Mouse (Mus musculus) MEL (cell line): ENCODE results near the gene Alg9. TPM values are rescaled to one million over a fixed set of nuclear protein-coding genes. Genes with fewer than 3 reads are reported as not detected.

Experiments used
- DNase-seq: peaks from one replicate; pipeline ENCODE4 v3.0.0; 2011; ENCODE audit warnings: low read depth, low spot score
- H3K27ac ChIP-seq: 2 replicates; pipeline ENCODE4 v1.5.1; 2012; ENCODE audit warnings: low read depth, mild to moderate bottlenecking, control low read depth, low read length, moderate library complexity; ENCODE audit not compliant: control insufficient read depth
- H3K27me3 ChIP-seq, 2 experiments: fragments of 150-350 bp in 1 of 2; sonication (generic) in 1 of 2; 2 replicates each; pipeline ENCODE4 v1.6.1; 2012; ENCODE audit warnings: low read length in 2 of 2, mild to moderate bottlenecking in 2 of 2, improper control_type of control experiment in 1 of 2, moderate library complexity in 1 of 2; ENCODE audit not compliant: insufficient read depth in 2 of 2, control insufficient read depth in 1 of 2
- H3K36me3 ChIP-seq, 2 experiments: 2 replicates each; pipeline ENCODE4 v1.6.1; 2012 to 2014; ENCODE audit warnings: low read length in 2 of 2, improper control_type of control experiment in 1 of 2, inconsistent platforms in 1 of 2, mild to moderate bottlenecking in 1 of 2; ENCODE audit not compliant: insufficient read depth in 2 of 2, control insufficient read depth in 1 of 2
- H3K4me1 ChIP-seq, 2 experiments: fragments of 150-350 bp in 1 of 2; sonication (generic) in 1 of 2; 2 replicates each; pipeline ENCODE4 v1.6.1; 2012; ENCODE audit warnings: low read length in 2 of 2, improper control_type of control experiment in 1 of 2, mild to moderate bottlenecking in 1 of 2; ENCODE audit not compliant: insufficient read depth in 2 of 2, control insufficient read depth in 1 of 2
- H3K4me3 ChIP-seq, 2 experiments: fragments of 150-350 bp in 1 of 2; sonication (generic) in 1 of 2; 2 replicates each; pipeline ENCODE4 v1.5.1; 2012; ENCODE audit warnings: low read depth in 2 of 2, low read length in 2 of 2, mild to moderate bottlenecking in 2 of 2, moderate library complexity in 2 of 2, control low read depth in 1 of 2, improper control_type of control experiment in 1 of 2; ENCODE audit not compliant: control insufficient read depth in 1 of 2, insufficient read depth in 1 of 2
- H3K79me2 ChIP-seq: 2 replicates; pipeline ENCODE4 v1.6.1; 2012; ENCODE audit warnings: mild to moderate bottlenecking, low read length, moderate library complexity; ENCODE audit not compliant: control insufficient read depth, poor library complexity, insufficient read depth
- H3K9ac ChIP-seq: 2 replicates; pipeline ENCODE4 v1.6.1; 2012; ENCODE audit warnings: low read depth, mild to moderate bottlenecking, control low read depth, low read length, moderate library complexity; ENCODE audit not compliant: control insufficient read depth, poor library complexity, severe bottlenecking
- H3K9me3 ChIP-seq: fragments of 150-350 bp; sonication (generic); replicated peaks from 2 replicates; pipeline ENCODE4 v1.6.1; 2012; ENCODE audit warnings: mild to moderate bottlenecking, low read length, improper control_type of control experiment, moderate library complexity; ENCODE audit not compliant: insufficient read depth
- BHLHE40 ChIP-seq: IDR thresholded peaks from 2 replicates; pipeline ENCODE4 v1.6.1; 2012; ENCODE audit warnings: low read depth, mild to moderate bottlenecking, inconsistent platforms, low read length, improper control_type of control experiment, borderline replicate concordance
- CHD1 ChIP-seq: IDR thresholded peaks from 2 replicates; pipeline ENCODE4 v1.6.1; 2012; ENCODE audit warnings: low read depth, mild to moderate bottlenecking, inconsistent platforms, low read length, improper control_type of control experiment
- CHD2 ChIP-seq: IDR thresholded peaks from 2 replicates; pipeline ENCODE4 v1.6.1; 2011; ENCODE audit warnings: low read length, improper control_type of control experiment
- CTCF ChIP-seq, 3 experiments: IDR thresholded peaks in 2 of 3; conservative IDR thresholded peaks in 1 of 3; 2 replicates each; pipeline ENCODE4 v1.5.1; 2011 to 2012; ENCODE audit warnings: low read length in 3 of 3, low read depth in 2 of 3, mild to moderate bottlenecking in 2 of 3, improper control_type of control experiment in 1 of 3, inconsistent platforms in 1 of 3, mixed read lengths in 1 of 3, moderate library complexity in 1 of 3; ENCODE audit not compliant: control insufficient read depth in 1 of 3, insufficient read depth in 1 of 3, poor library complexity in 1 of 3, severe bottlenecking in 1 of 3
- E2F4 ChIP-seq: IDR thresholded peaks from 2 replicates; pipeline ENCODE4 v1.6.1; 2011; ENCODE audit warnings: low read depth, low read length, improper control_type of control experiment, borderline replicate concordance
- ELF1 ChIP-seq: IDR thresholded peaks from 2 replicates; pipeline ENCODE4 v1.6.1; 2014; ENCODE audit warnings: low read depth, mild to moderate bottlenecking, inconsistent platforms, low read length, improper control_type of control experiment, moderate library complexity
- EP300 ChIP-seq, 2 experiments: IDR thresholded peaks; 2 replicates each; pipeline ENCODE4 v1.6.1; 2011; ENCODE audit warnings: improper control_type of control experiment in 2 of 2, low read length in 2 of 2, low read depth in 1 of 2, mild to moderate bottlenecking in 1 of 2
- ETS1 ChIP-seq: IDR thresholded peaks from 2 replicates; pipeline ENCODE4 v1.6.1; 2012; ENCODE audit warnings: low read depth, mild to moderate bottlenecking, inconsistent platforms, low read length, improper control_type of control experiment, moderate library complexity
- GABPA ChIP-seq: IDR thresholded peaks from 2 replicates; pipeline ENCODE4 v1.6.1; 2012; ENCODE audit warnings: low read depth, mild to moderate bottlenecking, inconsistent platforms, low read length, improper control_type of control experiment, moderate library complexity
- GATA1 ChIP-seq: IDR thresholded peaks from 2 replicates; pipeline ENCODE4 v1.6.1; 2011; ENCODE audit warnings: low read depth, low read length, improper control_type of control experiment
- HCFC1 ChIP-seq: IDR thresholded peaks from 2 replicates; pipeline ENCODE4 v1.6.1; 2012; ENCODE audit warnings: low read depth, mild to moderate bottlenecking, inconsistent platforms, low read length, improper control_type of control experiment, moderate library complexity
- JUND ChIP-seq: IDR thresholded peaks from 2 replicates; pipeline ENCODE4 v1.6.1; 2011; ENCODE audit warnings: low read depth, mild to moderate bottlenecking, improper control_type of control experiment, low read length
- MAFK ChIP-seq: IDR thresholded peaks from 2 replicates; pipeline ENCODE4 v1.6.1; 2011; ENCODE audit warnings: low read depth, mild to moderate bottlenecking, low read length, improper control_type of control experiment, borderline replicate concordance
- MAZ ChIP-seq: IDR thresholded peaks from 2 replicates; pipeline ENCODE4 v1.6.1; 2012; ENCODE audit warnings: low read depth, mild to moderate bottlenecking, inconsistent platforms, low read length, improper control_type of control experiment
- MEF2A ChIP-seq: IDR thresholded peaks from 2 replicates; pipeline ENCODE4 v1.6.1; 2014; ENCODE audit warnings: low read depth, mild to moderate bottlenecking, inconsistent platforms, low read length, improper control_type of control experiment; ENCODE audit not compliant: poor library complexity, insufficient replicate concordance, severe bottlenecking; ENCODE audit errors: extremely low read depth
- MXI1 ChIP-seq: IDR thresholded peaks from 2 replicates; pipeline ENCODE4 v1.6.1; 2011; ENCODE audit warnings: mild to moderate bottlenecking, low read depth, low read length, improper control_type of control experiment
- MYC ChIP-seq: IDR thresholded peaks from 2 replicates; pipeline ENCODE4 v1.6.1; 2011; ENCODE audit warnings: low read depth, mild to moderate bottlenecking, low read length, improper control_type of control experiment, moderate library complexity
- NELFE ChIP-seq: IDR thresholded peaks from 2 replicates; pipeline ENCODE4 v1.6.1; 2011; ENCODE audit warnings: low read depth, low read length, improper control_type of control experiment
- POLR2A ChIP-seq, 2 experiments: IDR thresholded peaks; 2 replicates each; pipeline ENCODE4 v1.6.1; 2011 to 2012; ENCODE audit warnings: low read length in 2 of 2, mild to moderate bottlenecking in 2 of 2, control low read depth in 1 of 2, improper control_type of control experiment in 1 of 2, low read depth in 1 of 2, moderate library complexity in 1 of 2; ENCODE audit not compliant: control insufficient read depth in 1 of 2, insufficient read depth in 1 of 2, poor library complexity in 1 of 2
- POLR2AphosphoS2 ChIP-seq: IDR thresholded peaks from 2 replicates; pipeline ENCODE4 v1.6.1; 2011; ENCODE audit warnings: low read length, improper control_type of control experiment
- RCOR1 ChIP-seq: IDR thresholded peaks from 2 replicates; pipeline ENCODE4 v1.6.1; 2012; ENCODE audit warnings: low read depth, mild to moderate bottlenecking, inconsistent platforms, low read length, improper control_type of control experiment
- SIN3A ChIP-seq: IDR thresholded peaks from 2 replicates; pipeline ENCODE4 v1.6.1; 2012; ENCODE audit warnings: low read length, improper control_type of control experiment, inconsistent platforms
- SMC3 ChIP-seq: IDR thresholded peaks from 2 replicates; pipeline ENCODE4 v1.6.1; 2011; ENCODE audit warnings: low read depth, low read length, improper control_type of control experiment
- TBP ChIP-seq: IDR thresholded peaks from 2 replicates; pipeline ENCODE4 v1.8.0; 2011; ENCODE audit warnings: low read depth, low read length, improper control_type of control experiment
- TCF12 ChIP-seq: IDR thresholded peaks from 2 replicates; pipeline ENCODE4 v1.6.1; 2014; ENCODE audit warnings: low read depth, mild to moderate bottlenecking, inconsistent platforms, low read length, improper control_type of control experiment, moderate library complexity
- UBTF ChIP-seq: IDR thresholded peaks from 2 replicates; pipeline ENCODE4 v1.6.1; 2012; ENCODE audit warnings: low read depth, mild to moderate bottlenecking, inconsistent platforms, low read length, improper control_type of control experiment, moderate library complexity, borderline replicate concordance; ENCODE audit not compliant: insufficient read depth
- USF1 ChIP-seq: IDR thresholded peaks from 2 replicates; pipeline ENCODE4 v1.6.1; 2014; ENCODE audit warnings: low read depth, mild to moderate bottlenecking, inconsistent platforms, low read length, improper control_type of control experiment, moderate library complexity
- USF2 ChIP-seq, 2 experiments: IDR thresholded peaks; 2 replicates each; pipeline ENCODE4 v1.6.1; 2011 to 2012; ENCODE audit warnings: improper control_type of control experiment in 2 of 2, low read length in 2 of 2, borderline replicate concordance in 1 of 2, inconsistent platforms in 1 of 2, low read depth in 1 of 2, mild to moderate bottlenecking in 1 of 2; ENCODE audit not compliant: insufficient read depth in 1 of 2
- ZC3H11A ChIP-seq: IDR thresholded peaks from 2 replicates; pipeline ENCODE4 v1.6.1; 2012; ENCODE audit warnings: low read depth, mild to moderate bottlenecking, inconsistent platforms, low read length, improper control_type of control experiment
- ZKSCAN1 ChIP-seq: IDR thresholded peaks from 2 replicates; pipeline ENCODE4 v1.6.1; 2012; ENCODE audit warnings: low read depth, mild to moderate bottlenecking, inconsistent platforms, low read length, improper control_type of control experiment, moderate library complexity
- polyA plus RNA-seq, 2 experiments: library from polyadenylated mRNA; stranded (reverse) in 1 of 2; unstranded in 1 of 2; fragments of >175 nt in 1 of 2; fragments of >200 nt in 1 of 2; gene quantifications; 2 replicates each; pipeline versions ENCODE4 v1.2.1 to v1.2.4; 2012; ENCODE audit warnings: low replicate concordance in 2 of 2, low read depth in 1 of 2; ENCODE audit not compliant: insufficient read length in 2 of 2, insufficient read depth in 1 of 2, missing spikeins in 1 of 2
- total RNA-seq: library from RNA; depleted of rRNA; stranded (reverse); fragments of 300-350 nt; gene quantifications from 2 replicates; pipeline ENCODE4 v1.2.3, GENCODE M21; 2012

The Alg9 gene
- total and polyA plus RNA-seq, 3 experiments, result 23.3 to 46.7 TPM; not detected in 1

- Histone ChIP-seq H3K36me3 (peaks cover 0 to 23% of the 10 kb centered on the region in 2 experiments; a peak in 2 of 4 replicates), H3K27me3 (no peaks in the 10 kb centered on the region), H3K4me1 (peaks cover 2 to 20% of the 10 kb centered on the region in 2 experiments), H3K9me3 (no peaks in the 10 kb centered on the region), H3K27ac (no peak overlapping the region), H3K79me2 (no peaks in the 10 kb centered on the region), H3K4me3 (no peak overlapping the region), H3K9ac (no peak overlapping the region)
- no peak for TF ChIP-seq TCF12
- TF ChIP-seq MYC, result no peak
- no peak for TF ChIP-seq GABPA
- no peak for TF ChIP-seq JUND
- TF ChIP-seq MXI1, result no peak
- no peak for TF ChIP-seq ETS1
- no peak for TF ChIP-seq USF1
- no peak for TF ChIP-seq MAFK
- no peak for TF ChIP-seq USF2 (IDR thresholded peaks at IDR 0.05; ENCODE audit: borderline replicate concordance in 1 of 2, insufficient read depth in 1 of 2, low read depth in 1 of 2, low read length in 2 of 2)
- no peak for TF ChIP-seq POLR2AphosphoS2
- no peak for TF ChIP-seq POLR2A (IDR thresholded peaks at IDR 0.05; ENCODE audit: control insufficient read depth in 1 of 2, insufficient read depth in 1 of 2, low read depth in 1 of 2, low read length in 2 of 2, poor library complexity in 1 of 2)
- TF ChIP-seq ELF1, result no peak
- TF ChIP-seq MEF2A, result no peak
- no peak for TF ChIP-seq ZKSCAN1
- no peak for TF ChIP-seq GATA1
- no peak for TF ChIP-seq CTCF (IDR thresholded peaks at IDR 0.05 in 2 of 3, conservative IDR thresholded peaks at IDR 0.05 in 1 of 3; ENCODE audit: control insufficient read depth in 1 of 3, insufficient read depth in 1 of 3, low read depth in 2 of 3, low read length in 3 of 3, poor library complexity in 1 of 3, severe bottlenecking in 1 of 3)
- TF ChIP-seq CHD1, result no peak
- no peak for TF ChIP-seq NELFE
- no peak for TF ChIP-seq UBTF
- TF ChIP-seq BHLHE40, result no peak
- no peak for DNase-seq
Observed at GRCm38 (mm10) chr9:50809146-50809545, 34.3 kb downstream of the Alg9 start.

- peaks cover 2 to 20% of the 10 kb centered on the region in 2 experiments for H3K4me1 ChIP-seq
- H3K9ac ChIP-seq, result peak overlapping the region; percentile 27; the same call in 1 of the 2 replicates
- H3K27me3 ChIP-seq, result no peaks in the 10 kb centered on the region
- no peaks in the 10 kb centered on the region for H3K79me2 ChIP-seq
- H3K9me3 ChIP-seq, result no peaks in the 10 kb centered on the region
- peak; percentile 90 for DNase-seq
- H3K4me3 ChIP-seq, result peak overlapping the region in 1 of 2 experiments; percentile 31; a peak in 1 of 4 replicates
- H3K36me3 ChIP-seq, result peaks cover 0 to 23% of the 10 kb centered on the region in 2 experiments; a peak in 2 of 4 replicates
- H3K27ac ChIP-seq, result peak overlapping the region; percentile 98
- TF ChIP-seq ETS1, result peak; percentile 74
- peak; percentile 96 for TF ChIP-seq EP300 (IDR thresholded peaks at IDR 0.05; ENCODE audit: low read depth in 1 of 2, low read length in 2 of 2)
- TF ChIP-seq SIN3A, result peak; percentile 75
- no peak for TF ChIP-seq CHD2
- TF ChIP-seq POLR2A (IDR thresholded peaks at IDR 0.05; ENCODE audit: control insufficient read depth in 1 of 2, insufficient read depth in 1 of 2, low read depth in 1 of 2, low read length in 2 of 2, poor library complexity in 1 of 2), result no peak
- no peak for TF ChIP-seq MAZ
- no peak for TF ChIP-seq ZC3H11A
- peak; percentile 80 for TF ChIP-seq RCOR1
- TF ChIP-seq ELF1, result 0 out of 2 replicates have a peak, but pooled peaks have one; percentile 13
- TF ChIP-seq TBP, result no peak
- TF ChIP-seq HCFC1, result no peak
- no peak for TF ChIP-seq E2F4
- TF ChIP-seq GATA1, result peak; percentile 95
- TF ChIP-seq NELFE, result no peak
- TF ChIP-seq SMC3, result no peak
- TF ChIP-seq TCF12, result peak; percentile 93
- TF ChIP-seq CTCF (IDR thresholded peaks at IDR 0.05 in 2 of 3, conservative IDR thresholded peaks at IDR 0.05 in 1 of 3; ENCODE audit: control insufficient read depth in 1 of 3, insufficient read depth in 1 of 3, low read depth in 2 of 3, low read length in 3 of 3, poor library complexity in 1 of 3, severe bottlenecking in 1 of 3), result no peak
- TF ChIP-seq ZKSCAN1, result no peak
- peak; percentile 81 for TF ChIP-seq MYC
Observed at GRCm38 (mm10) chr9:50811187-50811586, 36.4 kb downstream of the Alg9 start.
